Mouse (Mus musculus): ENCODE measurements around the gene Wnt3a. TPM values are rescaled to one million over a fixed set of nuclear protein-coding genes. Genes with fewer than 3 reads are reported as not detected.

Gene Wnt3a
- polyA plus RNA-seq, 1 experiment from 2014 or later: 2.0 TPM

- H3K9me3 ChIP-seq (ENCODE audit: control insufficient read depth, low read length): no peaks in the 10 kb centered on the region
- H3K27ac ChIP-seq (replicated peaks): peak overlapping the region; percentile 61
- peaks cover 9% of the 10 kb centered on the region for H3K27me3 ChIP-seq (ENCODE audit: control insufficient read depth, insufficient read depth, low read length)
- H3K36me3 ChIP-seq (ENCODE audit: control insufficient read depth, insufficient read depth, low read length): no peaks in the 10 kb centered on the region
- no peak overlapping the region for H3K4me3 ChIP-seq (ENCODE audit: low read depth, low read length)
- no peaks in the 10 kb centered on the region for H3K4me1 ChIP-seq (replicated peaks; ENCODE audit: control insufficient read depth, insufficient read depth)
- 14% methylated on average over 14 of the region's 14 CpGs for WGBS
- TF ChIP-seq CTCF (IDR thresholded peaks at IDR 0.05; ENCODE audit: low read depth): no peak
- H3K4me2 ChIP-seq (replicated peaks; ENCODE audit: low read depth): no peak overlapping the region
- peak; percentile 35 for DNase-seq (ENCODE audit: low spot score)
- ATAC-seq (ENCODE audit: low FRiP score, low TSS enrichment): peak; percentile 19; the same call in 1 of the 2 replicates
- H3K9ac ChIP-seq (ENCODE audit: low read length): no peak overlapping the region
Measured at GRCm38 (mm10) chr11:59284146-59284545, 6.4 kb downstream of the Wnt3a start.

- no peak overlapping the region for H3K4me3 ChIP-seq (ENCODE audit: low read depth, low read length)
- H3K4me2 ChIP-seq (replicated peaks; ENCODE audit: low read depth): no peak overlapping the region
- no peaks in the 10 kb centered on the region for H3K36me3 ChIP-seq (ENCODE audit: control insufficient read depth, insufficient read depth, low read length)
- H3K27me3 ChIP-seq (ENCODE audit: control insufficient read depth, insufficient read depth, low read length): no peaks in the 10 kb centered on the region
- ATAC-seq (ENCODE audit: low FRiP score, low TSS enrichment) (peak; percentile 68), DNase-seq (ENCODE audit: low spot score) (peak; percentile 61)
- WGBS: 39% methylated on average over 10 of the region's 10 CpGs
- H3K9me3 ChIP-seq (ENCODE audit: control insufficient read depth, low read length): no peaks in the 10 kb centered on the region
- no peaks in the 10 kb centered on the region for H3K4me1 ChIP-seq (replicated peaks; ENCODE audit: control insufficient read depth, insufficient read depth)
- no peak overlapping the region for H3K9ac ChIP-seq (ENCODE audit: low read length)
- no peak for TF ChIP-seq CTCF (IDR thresholded peaks at IDR 0.05; ENCODE audit: low read depth)
- no peak for TF ChIP-seq EP300 (optimal IDR thresholded peaks at IDR 0.05)
- peak overlapping the region; percentile 61; the same call in 1 of the 2 replicates for H3K27ac ChIP-seq (replicated peaks)
Measured at GRCm38 (mm10) chr11:59282933-59283332, 7.6 kb downstream of the Wnt3a start.

- DNase-seq (ENCODE audit: low spot score): no peak
- no peaks in the 10 kb centered on the region for H3K4me1 ChIP-seq (replicated peaks; ENCODE audit: control insufficient read depth, insufficient read depth)
- TF ChIP-seq CTCF (IDR thresholded peaks at IDR 0.05; ENCODE audit: low read depth) (no peak), EP300 (optimal IDR thresholded peaks at IDR 0.05) (no peak)
- no peak overlapping the region for H3K9ac ChIP-seq (ENCODE audit: low read length)
- no peak overlapping the region for H3K4me3 ChIP-seq (ENCODE audit: low read depth, low read length)
- no peaks in the 10 kb centered on the region for H3K9me3 ChIP-seq (ENCODE audit: control insufficient read depth, low read length)
- H3K36me3 ChIP-seq (ENCODE audit: control insufficient read depth, insufficient read depth, low read length): no peaks in the 10 kb centered on the region
- 49% methylated on average over 5 of the region's 5 CpGs for WGBS
- no peaks in the 10 kb centered on the region for H3K27me3 ChIP-seq (ENCODE audit: control insufficient read depth, insufficient read depth, low read length)
- ATAC-seq (ENCODE audit: low FRiP score, low TSS enrichment): no peak
- peak overlapping the region; percentile 56 for H3K27ac ChIP-seq (replicated peaks)
- no peak overlapping the region for H3K4me2 ChIP-seq (replicated peaks; ENCODE audit: low read depth)
Measured at GRCm38 (mm10) chr11:59282111-59282510, 8.4 kb downstream of the Wnt3a start.

- no peaks in the 10 kb centered on the region; the same call in 1 of the 2 replicates for H3K27me3 ChIP-seq (ENCODE audit: control insufficient read depth, insufficient read depth, low read length)
- TF ChIP-seq EP300 (optimal IDR thresholded peaks at IDR 0.05): no peak
- no peak for TF ChIP-seq CTCF (IDR thresholded peaks at IDR 0.05; ENCODE audit: low read depth)
- DNase-seq (ENCODE audit: low spot score): no peak
- no peaks in the 10 kb centered on the region for H3K4me1 ChIP-seq (replicated peaks; ENCODE audit: control insufficient read depth, insufficient read depth)
- H3K27ac ChIP-seq (replicated peaks): no peak overlapping the region
- WGBS: 57% methylated on average over 4 of the region's 4 CpGs
- H3K4me2 ChIP-seq (replicated peaks; ENCODE audit: low read depth): no peak overlapping the region
- no peak for ATAC-seq (ENCODE audit: low FRiP score, low TSS enrichment)
- H3K9ac ChIP-seq (ENCODE audit: low read length): no peak overlapping the region
- no peaks in the 10 kb centered on the region for H3K9me3 ChIP-seq (ENCODE audit: control insufficient read depth, low read length)
- H3K36me3 ChIP-seq (ENCODE audit: control insufficient read depth, insufficient read depth, low read length): no peaks in the 10 kb centered on the region
- H3K4me3 ChIP-seq (ENCODE audit: low read depth, low read length): no peak overlapping the region
Measured at GRCm38 (mm10) chr11:59278047-59278446, 12.5 kb downstream of the Wnt3a start.

GRCm38 (mm10) chr11:59276877-59277276 is 13.7 kb downstream of the Wnt3a start:
- no peaks in the 10 kb centered on the region for H3K9me3 ChIP-seq (ENCODE audit: control insufficient read depth, low read length)
- no peaks in the 10 kb centered on the region for H3K4me1 ChIP-seq (replicated peaks; ENCODE audit: control insufficient read depth, insufficient read depth)
- 23% methylated on average over 2 of the region's 2 CpGs for WGBS
- H3K36me3 ChIP-seq (ENCODE audit: control insufficient read depth, insufficient read depth, low read length): no peaks in the 10 kb centered on the region
- H3K4me2 ChIP-seq (replicated peaks; ENCODE audit: low read depth): no peak overlapping the region
- H3K4me3 ChIP-seq (ENCODE audit: low read depth, low read length): no peak overlapping the region
- DNase-seq (ENCODE audit: low spot score) (no peak), ATAC-seq (ENCODE audit: low FRiP score, low TSS enrichment) (no peak)
- H3K9ac ChIP-seq (ENCODE audit: low read length): no peak overlapping the region
- H3K27me3 ChIP-seq (ENCODE audit: control insufficient read depth, insufficient read depth, low read length): no peaks in the 10 kb centered on the region; the same call in 1 of the 2 replicates
- TF ChIP-seq EP300 (optimal IDR thresholded peaks at IDR 0.05) (no peak), CTCF (IDR thresholded peaks at IDR 0.05; ENCODE audit: low read depth) (no peak)
- H3K27ac ChIP-seq (replicated peaks): no peak overlapping the region

- H3K9me3 ChIP-seq (ENCODE audit: control insufficient read depth, low read length): no peaks in the 10 kb centered on the region
- no peaks in the 10 kb centered on the region for H3K4me1 ChIP-seq (replicated peaks; ENCODE audit: control insufficient read depth, insufficient read depth)
- no peak overlapping the region for H3K4me3 ChIP-seq (ENCODE audit: low read depth, low read length)
- ATAC-seq (ENCODE audit: low FRiP score, low TSS enrichment) (no peak), DNase-seq (ENCODE audit: low spot score) (no peak)
- no peak overlapping the region for H3K27ac ChIP-seq (replicated peaks)
- H3K27me3 ChIP-seq (ENCODE audit: control insufficient read depth, insufficient read depth, low read length): no peaks in the 10 kb centered on the region; the same call in 1 of the 2 replicates
- no peak overlapping the region for H3K9ac ChIP-seq (ENCODE audit: low read length)
- no peak overlapping the region for H3K4me2 ChIP-seq (replicated peaks; ENCODE audit: low read depth)
- no peaks in the 10 kb centered on the region for H3K36me3 ChIP-seq (ENCODE audit: control insufficient read depth, insufficient read depth, low read length)
- whole genome bisulfite sequencing: 63% methylated on average over 3 of the region's 3 CpGs
- TF ChIP-seq EP300 (optimal IDR thresholded peaks at IDR 0.05) (no peak), CTCF (IDR thresholded peaks at IDR 0.05; ENCODE audit: low read depth) (no peak)
Measured at GRCm38 (mm10) chr11:59274184-59274583, 16.4 kb downstream of the Wnt3a start.
